Mouse (Mus musculus) forebrain, embryonic 15.5 days (tissue): ENCODE measurements around the gene Lingo1. TPM values are rescaled to one million over a fixed set of nuclear protein-coding genes. Genes with fewer than 3 reads are reported as not detected.

ENCODE experiments used
- ATAC-seq: fragments of 200-750 bp; cut with Nextera tagmentation; replicated peaks from 2 replicates; pipeline ENCODE4 v1.8.0; 2017; ENCODE audit warnings: mild to moderate bottlenecking, moderate TSS enrichment, moderate library complexity
- H3K27ac ChIP-seq: fragments of 300-500 bp; sonication (generic); replicated peaks from 2 replicates; pipeline ENCODE4 v1.5.1; 2015; ENCODE audit warnings: mild to moderate bottlenecking, inconsistent platforms
- H3K27me3 ChIP-seq: fragments of 300-500 bp; sonication (generic); 2 replicates; pipeline ENCODE4 v1.6.1; 2015; ENCODE audit warnings: inconsistent platforms
- H3K36me3 ChIP-seq: fragments of 300-500 bp; sonication (generic); 2 replicates; pipeline ENCODE4 v1.6.1; 2015; ENCODE audit warnings: mild to moderate bottlenecking, inconsistent platforms
- H3K4me1 ChIP-seq: fragments of 300-500 bp; sonication (generic); 2 replicates; pipeline ENCODE4 v1.6.1; 2015; ENCODE audit warnings: inconsistent platforms
- H3K4me2 ChIP-seq: fragments of 300-500 bp; sonication (generic); replicated peaks from 2 replicates; pipeline ENCODE4 v1.6.1; 2015; ENCODE audit warnings: mild to moderate bottlenecking, inconsistent platforms
- H3K4me3 ChIP-seq: fragments of 300-500 bp; sonication (generic); 2 replicates; pipeline ENCODE4 v1.5.1; 2015; ENCODE audit warnings: mild to moderate bottlenecking, inconsistent platforms
- H3K9ac ChIP-seq: fragments of 300-500 bp; sonication (generic); replicated peaks from 2 replicates; pipeline ENCODE4 v1.6.1; 2015; ENCODE audit warnings: mild to moderate bottlenecking, inconsistent platforms
- H3K9me3 ChIP-seq: fragments of 300-500 bp; sonication (generic); 2 replicates; pipeline ENCODE4 v1.6.1; 2016; ENCODE audit warnings: inconsistent platforms
- WGBS: fragments of 180-500 bp; shearing (Covaris S2); methylation state at CpG from one replicate; pipeline ENCODE4 v1.1.7; 2015; ENCODE audit warnings: mixed read lengths; 5-methylcytosine and 5-hydroxymethylcytosine counted together
- polyA plus RNA-seq: library from polyadenylated mRNA; unstranded; fragments of >200 nt; fragmentation: Nextera tagmentation; extraction: Ambion mirVana; gene quantifications from 2 replicates; pipeline ENCODE4 v1.2.1, GENCODE M21; 2015

The Lingo1 gene
- polyA plus RNA-seq, 1 experiment from 2014 or later = 38.4 TPM

GRCm38 (mm10) chr9:56686339-56687144 is 109.7 kb downstream of the Lingo1 start:
- Histone ChIP-seq H3K27me3 (no peaks in the 10 kb centered on the region), H3K9ac (no peak overlapping the region; the same call in 1 of the 2 replicates), H3K4me1 (peaks cover 36% of the 10 kb centered on the region), H3K36me3 (no peaks in the 10 kb centered on the region), H3K27ac (no peak overlapping the region; the same call in 1 of the 2 replicates), H3K9me3 (no peaks in the 10 kb centered on the region), H3K4me2 (no peak overlapping the region), H3K4me3 (no peak overlapping the region)
- ATAC-seq = peak; percentile 83
- WGBS = 59% methylated on average over 14 of the region's 14 CpGs

- ATAC-seq = no peak
- H3K9me3 ChIP-seq = no peaks in the 10 kb centered on the region
- WGBS = 19% methylated on average over 4 of the region's 4 CpGs
- no peak overlapping the region for H3K4me2 ChIP-seq
- H3K4me3 ChIP-seq = no peak overlapping the region
- H3K27me3 ChIP-seq = no peaks in the 10 kb centered on the region
- H3K36me3 ChIP-seq = no peaks in the 10 kb centered on the region
- H3K27ac ChIP-seq = no peak overlapping the region
- no peak overlapping the region for H3K9ac ChIP-seq
- peaks cover 27% of the 10 kb centered on the region for H3K4me1 ChIP-seq
Observed at GRCm38 (mm10) chr9:56682826-56683225, 113.4 kb downstream of the Lingo1 start.

- H3K4me1 ChIP-seq = peaks cover 22% of the 10 kb centered on the region
- H3K27ac ChIP-seq = no peak overlapping the region
- no peaks in the 10 kb centered on the region for H3K9me3 ChIP-seq
- no peak for ATAC-seq
- 68% methylated on average over 7 of the region's 7 CpGs for WGBS
- H3K9ac ChIP-seq = no peak overlapping the region
- no peak overlapping the region for H3K4me2 ChIP-seq
- H3K4me3 ChIP-seq = no peak overlapping the region
- no peaks in the 10 kb centered on the region for H3K27me3 ChIP-seq
- no peaks in the 10 kb centered on the region for H3K36me3 ChIP-seq
Observed at GRCm38 (mm10) chr9:56681950-56682349, 114.3 kb downstream of the Lingo1 start.

GRCm38 (mm10) chr9:56678929-56679681 is 117.2 kb downstream of the Lingo1 start:
- H3K4me2 ChIP-seq = no peak overlapping the region
- H3K4me1 ChIP-seq = peaks cover 12% of the 10 kb centered on the region; the same call in 1 of the 2 replicates
- H3K9me3 ChIP-seq = no peaks in the 10 kb centered on the region
- no peak overlapping the region for H3K4me3 ChIP-seq
- H3K27me3 ChIP-seq = no peaks in the 10 kb centered on the region
- no peak overlapping the region for H3K27ac ChIP-seq
- no peak for ATAC-seq
- no peaks in the 10 kb centered on the region for H3K36me3 ChIP-seq
- H3K9ac ChIP-seq = no peak overlapping the region
- 88% methylated on average over 22 of the region's 22 CpGs for WGBS

GRCm38 (mm10) chr9:56675696-56676095 is 120.6 kb downstream of the Lingo1 start:
- Histone ChIP-seq H3K9ac (no peak overlapping the region), H3K4me3 (no peak overlapping the region), H3K27ac (no peak overlapping the region), H3K36me3 (no peaks in the 10 kb centered on the region), H3K4me1 (no peaks in the 10 kb centered on the region), H3K9me3 (no peaks in the 10 kb centered on the region), H3K4me2 (no peak overlapping the region), H3K27me3 (no peaks in the 10 kb centered on the region)
- no peak for ATAC-seq
- 88% methylated on average over 7 of the region's 7 CpGs for WGBS

- no peak overlapping the region for H3K27ac ChIP-seq
- H3K4me2 ChIP-seq = no peak overlapping the region
- peaks cover 18% of the 10 kb centered on the region for H3K4me1 ChIP-seq
- H3K36me3 ChIP-seq = no peaks in the 10 kb centered on the region
- 43% methylated on average over 11 of the region's 11 CpGs for WGBS
- no peaks in the 10 kb centered on the region for H3K27me3 ChIP-seq
- no peak overlapping the region for H3K4me3 ChIP-seq
- ATAC-seq = peak; percentile 48
- no peak overlapping the region for H3K9ac ChIP-seq
- no peaks in the 10 kb centered on the region for H3K9me3 ChIP-seq
Observed at GRCm38 (mm10) chr9:56669605-56670221, 126.6 kb downstream of the Lingo1 start.

GRCm38 (mm10) chr9:56664136-56664535 is 132.1 kb downstream of the Lingo1 start:
- Histone ChIP-seq H3K27me3 (no peaks in the 10 kb centered on the region), H3K9ac (no peak overlapping the region), H3K36me3 (no peaks in the 10 kb centered on the region), H3K4me2 (no peak overlapping the region), H3K27ac (no peak overlapping the region), H3K9me3 (no peaks in the 10 kb centered on the region), H3K4me1 (peaks cover 27% of the 10 kb centered on the region), H3K4me3 (no peak overlapping the region)
- no peak for ATAC-seq
- WGBS = 77% methylated on average over 5 of the region's 5 CpGs

- no peaks in the 10 kb centered on the region for H3K27me3 ChIP-seq
- H3K4me3 ChIP-seq = no peak overlapping the region
- no peak for ATAC-seq
- no peak overlapping the region for H3K4me2 ChIP-seq
- no peak overlapping the region for H3K9ac ChIP-seq
- 59% methylated on average over 7 of the region's 7 CpGs for whole genome bisulfite sequencing
- H3K27ac ChIP-seq = 0 out of 2 replicates have a peak overlapping the region, but pooled peaks have one; percentile 5
- H3K9me3 ChIP-seq = no peaks in the 10 kb centered on the region
- H3K36me3 ChIP-seq = no peaks in the 10 kb centered on the region
- peaks cover 36% of the 10 kb centered on the region for H3K4me1 ChIP-seq
Observed at GRCm38 (mm10) chr9:56662946-56663345, 133.3 kb downstream of the Lingo1 start.

GRCm38 (mm10) chr9:56662405-56662804 is 133.9 kb downstream of the Lingo1 start:
- 72% methylated on average over 3 of the region's 3 CpGs for WGBS
- H3K27me3 ChIP-seq = no peaks in the 10 kb centered on the region
- peaks cover 41% of the 10 kb centered on the region for H3K4me1 ChIP-seq
- no peak overlapping the region for H3K4me2 ChIP-seq
- H3K36me3 ChIP-seq = no peaks in the 10 kb centered on the region
- H3K9me3 ChIP-seq = no peaks in the 10 kb centered on the region
- no peak; the same call in 1 of the 2 replicates for ATAC-seq
- 0 out of 2 replicates have a peak overlapping the region, but pooled peaks have one; percentile 5 for H3K27ac ChIP-seq
- no peak overlapping the region for H3K9ac ChIP-seq
- H3K4me3 ChIP-seq = no peak overlapping the region

GRCm38 (mm10) chr9:56661217-56661840 is 134.9 kb downstream of the Lingo1 start:
- Histone ChIP-seq H3K36me3 (no peaks in the 10 kb centered on the region), H3K9me3 (no peaks in the 10 kb centered on the region), H3K27ac (no peak overlapping the region), H3K4me2 (no peak overlapping the region), H3K9ac (no peak overlapping the region), H3K4me3 (no peak overlapping the region), H3K27me3 (no peaks in the 10 kb centered on the region), H3K4me1 (peaks cover 49% of the 10 kb centered on the region)
- WGBS = 76% methylated on average over 3 of the region's 3 CpGs
- no peak for ATAC-seq

GRCm38 (mm10) chr9:56658580-56658979 is 137.7 kb downstream of the Lingo1 start:
- H3K27ac ChIP-seq = peak overlapping the region; percentile 81
- H3K4me2 ChIP-seq = no peak overlapping the region
- 85% methylated on average over 4 of the region's 4 CpGs for WGBS
- H3K36me3 ChIP-seq = no peaks in the 10 kb centered on the region
- H3K9ac ChIP-seq = no peak overlapping the region
- no peaks in the 10 kb centered on the region for H3K27me3 ChIP-seq
- ATAC-seq = no peak
- no peaks in the 10 kb centered on the region for H3K9me3 ChIP-seq
- no peak overlapping the region for H3K4me3 ChIP-seq
- peaks cover 62% of the 10 kb centered on the region for H3K4me1 ChIP-seq
